Mouse (Mus musculus): ENCODE results near the gene Gal3st4. TPM values are rescaled to one million over a fixed set of nuclear protein-coding genes. Genes with fewer than 3 reads are reported as not detected.
A peak's percentile ranks its signal among the peaks of the same experiment; 100 is the strongest.

Gene Gal3st4
- total and polyA plus RNA-seq, 3 experiments = 0.23 to 0.30 (median 0.29) TPM

GRCm38 (mm10) chr5:138264207-138264578 is 8.4 kb downstream of the Gal3st4 start:
- peak in 1 of 2 experiments; percentile 20 for DNase-seq
- WGBS = 9% methylated on average over 6 of the region's 6 CpGs
- intact Hi-C loops (cut with DNase I) = no loop called here
- no peaks in the 10 kb centered on the region for H3K36me3 ChIP-seq (ENCODE audit: control insufficient read depth, insufficient read depth, low read length)
- peak overlapping the region; percentile 67 for H3K4me3 ChIP-seq
- H3K4me1 ChIP-seq (ENCODE audit: control insufficient read depth, insufficient read depth, low read length) = peaks cover 5% of the 10 kb centered on the region; the same call in 1 of the 2 replicates
- peak overlapping the region; percentile 76 for H3K27ac ChIP-seq
- H3K9ac ChIP-seq (ENCODE audit: low read depth, low read length) = peak overlapping the region; percentile 54
- no peaks in the 10 kb centered on the region for H3K79me2 ChIP-seq (replicated peaks; ENCODE audit: control insufficient read depth, insufficient read depth, low read length)
- TF ChIP-seq EP300 (IDR thresholded peaks at IDR 0.05; ENCODE audit: insufficient read depth, low read depth, low read length) = no peak
- TF ChIP-seq POLR2A (IDR thresholded peaks at IDR 0.05; ENCODE audit: insufficient read depth, low read depth, low read length) = no peak
- TF ChIP-seq CTCF (IDR thresholded peaks at IDR 0.05) = no peak
- no peaks in the 10 kb centered on the region for H3K27me3 ChIP-seq (ENCODE audit: control insufficient read depth, insufficient read depth, low read length)

GRCm38 (mm10) chr5:138263260-138264206 is 9.1 kb downstream of the Gal3st4 start, which contains the start of gene BC037034:
TSS of gene BC037034 (minus strand) at chr5:138264033.
- H3K27me3 ChIP-seq (ENCODE audit: control insufficient read depth, insufficient read depth, low read length) = no peaks in the 10 kb centered on the region
- H3K79me2 ChIP-seq (replicated peaks; ENCODE audit: control insufficient read depth, insufficient read depth, low read length) = no peaks in the 10 kb centered on the region
- peak within 1 kb of the TSS; percentile 95 for H3K9ac ChIP-seq (ENCODE audit: low read depth, low read length)
- H3K36me3 ChIP-seq (ENCODE audit: control insufficient read depth, insufficient read depth, low read length) = no peaks in the 10 kb centered on the region
- peaks cover 5% of the 10 kb centered on the region; the same call in 1 of the 2 replicates for H3K4me1 ChIP-seq (ENCODE audit: control insufficient read depth, insufficient read depth, low read length)
- DNase-seq = peak; percentile 91 to 93
- peak within 1 kb of the TSS; percentile 67 for H3K4me3 ChIP-seq
- intact Hi-C loops (cut with DNase I) = no loop called here
- H3K27ac ChIP-seq = peak within 1 kb of the TSS; percentile 76
- TF ChIP-seq POLR2A (IDR thresholded peaks at IDR 0.05; ENCODE audit: insufficient read depth, low read depth, low read length) (peak; percentile 85), CTCF (IDR thresholded peaks at IDR 0.05) (peak; percentile 8; the same call in 1 of the 2 replicates), EP300 (IDR thresholded peaks at IDR 0.05; ENCODE audit: insufficient read depth, low read depth, low read length) (no peak)
- WGBS = under 1% methylated on average over 71 of the region's 71 CpGs

GRCm38 (mm10) chr5:138262582-138263240 is 9.9 kb downstream of the Gal3st4 start:
- intact Hi-C loops (cut with DNase I) = no loop called here
- Histone ChIP-seq H3K4me3 (no peak overlapping the region), H3K36me3 (ENCODE audit: control insufficient read depth, insufficient read depth, low read length) (no peaks in the 10 kb centered on the region), H3K79me2 (replicated peaks; ENCODE audit: control insufficient read depth, insufficient read depth, low read length) (no peaks in the 10 kb centered on the region), H3K4me1 (ENCODE audit: control insufficient read depth, insufficient read depth, low read length) (peaks cover 5% of the 10 kb centered on the region; the same call in 1 of the 2 replicates), H3K27me3 (ENCODE audit: control insufficient read depth, insufficient read depth, low read length) (no peaks in the 10 kb centered on the region), H3K27ac (peak overlapping the region; percentile 76), H3K9ac (ENCODE audit: low read depth, low read length) (no peak overlapping the region; the same call in 1 of the 2 replicates)
- 58% methylated on average over 18 of the region's 18 CpGs for WGBS
- DNase-seq = no peak
- TF ChIP-seq EP300 (IDR thresholded peaks at IDR 0.05; ENCODE audit: insufficient read depth, low read depth, low read length) = no peak
- no peak for TF ChIP-seq POLR2A (IDR thresholded peaks at IDR 0.05; ENCODE audit: insufficient read depth, low read depth, low read length)
- TF ChIP-seq CTCF (IDR thresholded peaks at IDR 0.05) = no peak

- no peak for DNase-seq
- intact Hi-C loops (cut with DNase I) = no loop called here
- no peaks in the 10 kb centered on the region for H3K27me3 ChIP-seq (ENCODE audit: control insufficient read depth, insufficient read depth, low read length)
- no peak overlapping the region for H3K27ac ChIP-seq
- H3K79me2 ChIP-seq (replicated peaks; ENCODE audit: control insufficient read depth, insufficient read depth, low read length) = no peaks in the 10 kb centered on the region
- no peaks in the 10 kb centered on the region for H3K36me3 ChIP-seq (ENCODE audit: control insufficient read depth, insufficient read depth, low read length)
- no peak overlapping the region for H3K9ac ChIP-seq (ENCODE audit: low read depth, low read length)
- 45% methylated on average over 4 of the region's 4 CpGs for WGBS
- no peak overlapping the region for H3K4me3 ChIP-seq
- peaks cover 6% of the 10 kb centered on the region; the same call in 1 of the 2 replicates for H3K4me1 ChIP-seq (ENCODE audit: control insufficient read depth, insufficient read depth, low read length)
- TF ChIP-seq POLR2A (IDR thresholded peaks at IDR 0.05; ENCODE audit: insufficient read depth, low read depth, low read length) (0 out of 2 replicates have a peak, but pooled peaks have one; percentile 19), CTCF (IDR thresholded peaks at IDR 0.05) (no peak)
Measured at GRCm38 (mm10) chr5:138262001-138262400, 10.6 kb downstream of the Gal3st4 start.

- intact Hi-C loops (cut with DNase I) = no loop called here
Measured at GRCm38 (mm10) chr5:138260834-138261233, 11.8 kb downstream of the Gal3st4 start.

More at GRCm38 (mm10) chr5:138260834-138261233, 11.8 kb downstream of the Gal3st4 start:
- 64% methylated on average over 11 of the region's 11 CpGs for WGBS
- H3K27ac ChIP-seq = no peak overlapping the region
- peaks cover 8% of the 10 kb centered on the region; the same call in 1 of the 2 replicates for H3K4me1 ChIP-seq (ENCODE audit: control insufficient read depth, insufficient read depth, low read length)
- no peak overlapping the region for H3K9ac ChIP-seq (ENCODE audit: low read depth, low read length)
- TF ChIP-seq EP300 (IDR thresholded peaks at IDR 0.05; ENCODE audit: insufficient read depth, low read depth, low read length) (no peak), POLR2A (IDR thresholded peaks at IDR 0.05; ENCODE audit: insufficient read depth, low read depth, low read length) (no peak), CTCF (IDR thresholded peaks at IDR 0.05) (no peak)
- H3K27me3 ChIP-seq (ENCODE audit: control insufficient read depth, insufficient read depth, low read length) = no peaks in the 10 kb centered on the region
- no peak for DNase-seq
- H3K4me3 ChIP-seq = no peak overlapping the region
- H3K79me2 ChIP-seq (replicated peaks; ENCODE audit: control insufficient read depth, insufficient read depth, low read length) = no peaks in the 10 kb centered on the region
- no peaks in the 10 kb centered on the region for H3K36me3 ChIP-seq (ENCODE audit: control insufficient read depth, insufficient read depth, low read length)
